Mouse (Mus musculus): ENCODE data around the gene Ncoa7. TPM values are rescaled to one million over a fixed set of nuclear protein-coding genes. Genes with fewer than 3 reads are reported as not detected.
"Not testable (repeated sequence)": the region's sequence is repeated elsewhere in the genome, so short reads cannot be mapped to it uniquely, and the experiment has no call there.

Gene Ncoa7
- polyA plus RNA-seq, 1 experiment from 2014 or later = 7.1 TPM

GRCm38 (mm10) chr10:30791016-30791415 is 12.1 kb downstream of the Ncoa7 start:
- H3K4me1 ChIP-seq (ENCODE audit: control insufficient read depth, insufficient read depth, low read length) = no peaks in the 10 kb centered on the region
- no peaks in the 10 kb centered on the region for H3K9me3 ChIP-seq (replicated peaks; ENCODE audit: control insufficient read depth, low read length)
- H3K27me3 ChIP-seq (replicated peaks; ENCODE audit: control insufficient read depth, insufficient read depth, low read length) = no peaks in the 10 kb centered on the region
- DNase-seq (ENCODE audit: low spot score) = no peak
- WGBS = 98% methylated on average over 3 of the region's 3 CpGs
- H3K4me3 ChIP-seq (ENCODE audit: low read depth, low read length) = no peak overlapping the region
- ATAC-seq = no peak
- no peak overlapping the region for H3K4me2 ChIP-seq (ENCODE audit: low read length)
- no peaks in the 10 kb centered on the region for H3K36me3 ChIP-seq (ENCODE audit: control insufficient read depth, insufficient read depth, low read length)
- H3K27ac ChIP-seq (ENCODE audit: low read depth, low read length) = no peak overlapping the region
- H3K9ac ChIP-seq (ENCODE audit: low read length) = no peak overlapping the region

GRCm38 (mm10) chr10:30789521-30789920 is 13.6 kb downstream of the Ncoa7 start:
- Histone ChIP-seq H3K27ac (ENCODE audit: low read depth, low read length) (no peak overlapping the region), H3K27me3 (replicated peaks; ENCODE audit: control insufficient read depth, insufficient read depth, low read length) (no peaks in the 10 kb centered on the region), H3K36me3 (ENCODE audit: control insufficient read depth, insufficient read depth, low read length) (no peaks in the 10 kb centered on the region), H3K9ac (ENCODE audit: low read length) (no peak overlapping the region), H3K4me2 (ENCODE audit: low read length) (no peak overlapping the region), H3K4me1 (ENCODE audit: control insufficient read depth, insufficient read depth, low read length) (no peaks in the 10 kb centered on the region), H3K9me3 (replicated peaks; ENCODE audit: control insufficient read depth, low read length) (no peaks in the 10 kb centered on the region), H3K4me3 (ENCODE audit: low read depth, low read length) (no peak overlapping the region)
- no peak for ATAC-seq
- 98% methylated on average over 5 of the region's 5 CpGs for WGBS
- DNase-seq (ENCODE audit: low spot score) = no peak

- no peaks in the 10 kb centered on the region for H3K4me1 ChIP-seq (ENCODE audit: control insufficient read depth, insufficient read depth, low read length)
- H3K9me3 ChIP-seq (replicated peaks; ENCODE audit: control insufficient read depth, low read length) = no peaks in the 10 kb centered on the region
- no peak for DNase-seq (ENCODE audit: low spot score)
- H3K4me3 ChIP-seq (ENCODE audit: low read depth, low read length) = no peak overlapping the region
- H3K36me3 ChIP-seq (ENCODE audit: control insufficient read depth, insufficient read depth, low read length) = no peaks in the 10 kb centered on the region
- H3K27me3 ChIP-seq (replicated peaks; ENCODE audit: control insufficient read depth, insufficient read depth, low read length) = no peaks in the 10 kb centered on the region
- ATAC-seq = no peak
- WGBS = 94% methylated on average over 1 of the region's 1 CpGs
- no peak overlapping the region for H3K9ac ChIP-seq (ENCODE audit: low read length)
- no peak overlapping the region for H3K4me2 ChIP-seq (ENCODE audit: low read length)
- no peak overlapping the region for H3K27ac ChIP-seq (ENCODE audit: low read depth, low read length)
These were observed 14.8 kb downstream of the Ncoa7 start for GRCm38 (mm10) chr10:30788340-30788721.

GRCm38 (mm10) chr10:30787684-30788339 is 15.3 kb downstream of the Ncoa7 start:
- 94% methylated on average over 3 of the region's 3 CpGs for WGBS

GRCm38 (mm10) chr10:30786103-30786754 is 16.9 kb downstream of the Ncoa7 start:
- H3K9ac ChIP-seq (ENCODE audit: low read length) = no peak overlapping the region
- H3K27ac ChIP-seq (ENCODE audit: low read depth, low read length) = no peak overlapping the region
- H3K9me3 ChIP-seq (replicated peaks; ENCODE audit: control insufficient read depth, low read length) = no peaks in the 10 kb centered on the region
- no peak overlapping the region for H3K4me2 ChIP-seq (ENCODE audit: low read length)
- no peaks in the 10 kb centered on the region for H3K36me3 ChIP-seq (ENCODE audit: control insufficient read depth, insufficient read depth, low read length)
- DNase-seq (ENCODE audit: low spot score) (no peak), ATAC-seq (no peak)
- 92% methylated on average over 5 of the region's 5 CpGs for WGBS
- no peak overlapping the region for H3K4me3 ChIP-seq (ENCODE audit: low read depth, low read length)
- no peaks in the 10 kb centered on the region for H3K27me3 ChIP-seq (replicated peaks; ENCODE audit: control insufficient read depth, insufficient read depth, low read length)
- no peaks in the 10 kb centered on the region for H3K4me1 ChIP-seq (ENCODE audit: control insufficient read depth, insufficient read depth, low read length)

More at GRCm38 (mm10) chr10:30787684-30788339, 15.3 kb downstream of the Ncoa7 start:
- Histone ChIP-seq H3K9me3 (replicated peaks; ENCODE audit: control insufficient read depth, low read length) (no peaks in the 10 kb centered on the region), H3K4me3 (ENCODE audit: low read depth, low read length) (no peak overlapping the region), H3K4me2 (ENCODE audit: low read length) (no peak overlapping the region), H3K27ac (ENCODE audit: low read depth, low read length) (no peak overlapping the region), H3K4me1 (ENCODE audit: control insufficient read depth, insufficient read depth, low read length) (no peaks in the 10 kb centered on the region), H3K27me3 (replicated peaks; ENCODE audit: control insufficient read depth, insufficient read depth, low read length) (no peaks in the 10 kb centered on the region), H3K36me3 (ENCODE audit: control insufficient read depth, insufficient read depth, low read length) (no peaks in the 10 kb centered on the region), H3K9ac (ENCODE audit: low read length) (no peak overlapping the region)
- ATAC-seq = no peak
- no peak for DNase-seq (ENCODE audit: low spot score)

GRCm38 (mm10) chr10:30780921-30781320 is 22.2 kb downstream of the Ncoa7 start:
- H3K36me3 ChIP-seq (ENCODE audit: control insufficient read depth, insufficient read depth, low read length); H3K27ac ChIP-seq (ENCODE audit: low read depth, low read length); H3K4me2 ChIP-seq (ENCODE audit: low read length); DNase-seq (ENCODE audit: low spot score); ATAC-seq; H3K9ac ChIP-seq (ENCODE audit: low read length); H3K27me3 ChIP-seq (replicated peaks; ENCODE audit: control insufficient read depth, insufficient read depth, low read length); H3K9me3 ChIP-seq (replicated peaks; ENCODE audit: control insufficient read depth, low read length); H3K4me1 ChIP-seq (ENCODE audit: control insufficient read depth, insufficient read depth, low read length); H3K4me3 ChIP-seq (ENCODE audit: low read depth, low read length): not testable (repeated sequence)
- 92% methylated on average over 9 of the region's 9 CpGs for WGBS

GRCm38 (mm10) chr10:30778240-30778639 is 24.9 kb downstream of the Ncoa7 start:
- Histone ChIP-seq H3K4me2 (ENCODE audit: low read length) (no peak overlapping the region), H3K9me3 (replicated peaks; ENCODE audit: control insufficient read depth, low read length) (no peaks in the 10 kb centered on the region), H3K27ac (ENCODE audit: low read depth, low read length) (no peak overlapping the region), H3K36me3 (ENCODE audit: control insufficient read depth, insufficient read depth, low read length) (no peaks in the 10 kb centered on the region), H3K9ac (ENCODE audit: low read length) (no peak overlapping the region), H3K4me1 (ENCODE audit: control insufficient read depth, insufficient read depth, low read length) (no peaks in the 10 kb centered on the region), H3K4me3 (ENCODE audit: low read depth, low read length) (no peak overlapping the region), H3K27me3 (replicated peaks; ENCODE audit: control insufficient read depth, insufficient read depth, low read length) (no peaks in the 10 kb centered on the region)
- ATAC-seq (no peak), DNase-seq (ENCODE audit: low spot score) (no peak)
- 80% methylated on average over 3 of the region's 3 CpGs for WGBS

- ATAC-seq (0 out of 2 replicates have a peak, but pooled peaks have one; percentile 25), DNase-seq (ENCODE audit: low spot score) (no peak)
- 69% methylated on average over 2 of the region's 2 CpGs for WGBS
- Histone ChIP-seq H3K27ac (ENCODE audit: low read depth, low read length) (no peak overlapping the region), H3K4me3 (ENCODE audit: low read depth, low read length) (no peak overlapping the region), H3K36me3 (ENCODE audit: control insufficient read depth, insufficient read depth, low read length) (no peaks in the 10 kb centered on the region), H3K27me3 (replicated peaks; ENCODE audit: control insufficient read depth, insufficient read depth, low read length) (no peaks in the 10 kb centered on the region), H3K9me3 (replicated peaks; ENCODE audit: control insufficient read depth, low read length) (no peaks in the 10 kb centered on the region), H3K4me1 (ENCODE audit: control insufficient read depth, insufficient read depth, low read length) (no peaks in the 10 kb centered on the region), H3K4me2 (ENCODE audit: low read length) (no peak overlapping the region), H3K9ac (ENCODE audit: low read length) (no peak overlapping the region)
These were observed 27.1 kb downstream of the Ncoa7 start for GRCm38 (mm10) chr10:30775987-30776386.

GRCm38 (mm10) chr10:30775568-30775967 is 27.6 kb downstream of the Ncoa7 start:
- peak; percentile 54 for DNase-seq (ENCODE audit: low spot score)
- no peaks in the 10 kb centered on the region for H3K9me3 ChIP-seq (replicated peaks; ENCODE audit: control insufficient read depth, low read length)
- H3K27me3 ChIP-seq (replicated peaks; ENCODE audit: control insufficient read depth, insufficient read depth, low read length) = no peaks in the 10 kb centered on the region
- WGBS = 31% methylated on average over 5 of the region's 5 CpGs
- no peaks in the 10 kb centered on the region for H3K4me1 ChIP-seq (ENCODE audit: control insufficient read depth, insufficient read depth, low read length)
- no peak overlapping the region for H3K9ac ChIP-seq (ENCODE audit: low read length)
- no peak overlapping the region for H3K4me2 ChIP-seq (ENCODE audit: low read length)
- ATAC-seq = peak; percentile 78
- H3K4me3 ChIP-seq (ENCODE audit: low read depth, low read length) = no peak overlapping the region
- no peaks in the 10 kb centered on the region for H3K36me3 ChIP-seq (ENCODE audit: control insufficient read depth, insufficient read depth, low read length)
- no peak overlapping the region for H3K27ac ChIP-seq (ENCODE audit: low read depth, low read length)

Measured in forebrain, embryonic 14.5 days (tissue).